Mouse (Mus musculus) left cerebral cortex, adult 8-10 months (tissue): ENCODE results near the gene Psmb10. TPM values are rescaled to one million over a fixed set of nuclear protein-coding genes. Genes with fewer than 3 reads are reported as not detected.
"Not testable (repeated sequence)": the region's sequence is repeated elsewhere in the genome, so short reads cannot be mapped to it uniquely, and the experiment has no call there.

Source experiments
- DNase-seq, 2 experiments: peaks; one replicate each; pipeline ENCODE4 v3.0.0; 2022; ENCODE audit warnings: low spot score in 2 of 2
- total RNA-seq, 4 experiments: library from RNA; stranded (reverse); gene quantifications; 2 replicates each; pipeline ENCODE4 v1.2.4; 2022

The Psmb10 gene
- 10 to 100 TPM; 82.5 to 92.6 (median 90.1) TPM for total RNA-seq

DNA sequence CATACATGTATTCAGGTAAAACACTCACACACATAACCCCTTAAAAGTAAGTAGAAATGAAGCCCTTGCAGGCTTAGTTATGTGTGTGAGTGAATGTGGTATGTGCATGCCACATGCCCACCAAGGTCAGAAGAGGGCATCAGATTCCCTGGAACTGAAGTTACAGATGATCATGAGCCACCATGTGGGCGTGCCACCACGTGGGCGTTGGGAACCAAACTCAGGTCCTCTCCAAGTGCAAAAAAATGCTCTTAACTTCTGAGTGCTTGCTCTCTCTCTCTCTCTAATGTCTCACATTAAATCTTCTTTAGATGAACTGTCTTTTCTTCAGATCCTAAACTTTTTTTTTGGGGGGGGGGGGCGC lies at the start of gene Psmb10:
TSS of gene Psmb10 (minus strand) at position 139 of the 364 bp plus-strand sequence.
- no peak for DNase-seq

DNA sequence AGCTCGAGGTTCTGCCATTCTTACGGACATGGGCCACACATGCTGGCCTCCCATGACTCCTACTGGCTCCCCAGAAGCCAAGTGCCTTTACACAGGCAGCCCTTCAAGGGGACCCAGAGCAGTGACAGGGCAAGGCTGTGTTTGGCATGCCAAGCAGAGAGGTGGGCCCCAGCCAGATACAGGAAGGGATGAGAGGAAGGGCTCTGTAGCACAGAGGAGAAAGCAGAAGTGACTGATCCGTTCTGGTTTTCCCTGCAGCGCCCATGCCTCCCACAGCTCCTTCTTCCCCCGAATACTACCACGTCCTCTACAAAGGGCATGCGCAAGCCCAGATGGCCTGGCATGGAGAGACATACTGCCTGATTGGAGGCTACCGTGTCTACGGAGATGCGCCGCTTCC lies 45.2 kb upstream of the Psmb10 start:
- DNase-seq = not testable (repeated sequence)

DNA sequence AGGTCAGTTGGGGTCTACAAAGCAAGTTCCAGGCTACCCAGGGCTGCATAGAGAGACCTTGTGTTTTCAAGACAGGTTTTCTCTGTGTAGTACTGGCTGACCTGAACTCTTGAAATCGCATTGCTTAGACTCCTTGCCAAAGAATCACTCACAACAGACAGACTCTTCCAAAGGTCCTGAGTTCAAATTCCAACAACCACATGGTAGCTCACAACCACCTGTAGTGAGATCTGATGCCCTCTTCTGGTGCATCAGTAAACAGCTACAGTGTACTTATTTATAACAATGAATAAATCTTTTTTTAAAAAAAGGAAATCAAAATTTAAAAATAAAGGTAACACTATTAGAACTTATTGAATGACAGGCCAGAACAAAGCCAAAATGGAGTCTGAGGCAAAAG lies 42.9 kb upstream of the Psmb10 start:
- no peak for DNase-seq

GRCm38 (mm10) chr8:105979325-105979724 lies 41.1 kb upstream of the Psmb10 start, which contains the start of gene Dpep3:
TSS of gene Dpep3 (minus strand) at chr8:105979429.
- no peak for DNase-seq

DNA sequence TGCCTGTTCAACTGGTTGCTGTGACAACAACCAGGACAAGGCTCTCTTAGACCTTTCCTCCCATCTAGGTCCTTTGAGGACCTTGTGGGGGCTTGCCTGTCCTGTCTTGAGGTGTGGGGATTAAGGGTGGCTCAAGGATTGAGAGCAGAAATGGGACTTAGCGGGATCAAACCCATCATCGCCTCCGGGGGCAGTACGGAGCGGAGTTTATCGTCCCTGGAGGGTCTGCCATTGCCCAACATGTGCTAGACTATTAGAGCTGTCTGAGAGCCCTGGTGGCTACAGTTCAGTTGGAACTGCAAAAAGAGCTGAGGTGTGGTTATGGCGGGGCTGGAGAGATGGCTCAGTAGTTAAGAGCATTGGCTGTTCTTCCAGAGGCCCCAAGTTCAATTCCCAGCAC lies 37.1 kb upstream of the Psmb10 start:
- DNase-seq = no peak

- no peak for DNase-seq
These were observed 32.9 kb upstream of the Psmb10 start for GRCm38 (mm10) chr8:105971019-105971720.

- no peak for DNase-seq
These were observed 31.1 kb upstream of the Psmb10 start for GRCm38 (mm10) chr8:105969367-105969766.

GRCm38 (mm10) chr8:105966692-105967311 lies 28.6 kb upstream of the Psmb10 start:
- no peak for DNase-seq

DNA sequence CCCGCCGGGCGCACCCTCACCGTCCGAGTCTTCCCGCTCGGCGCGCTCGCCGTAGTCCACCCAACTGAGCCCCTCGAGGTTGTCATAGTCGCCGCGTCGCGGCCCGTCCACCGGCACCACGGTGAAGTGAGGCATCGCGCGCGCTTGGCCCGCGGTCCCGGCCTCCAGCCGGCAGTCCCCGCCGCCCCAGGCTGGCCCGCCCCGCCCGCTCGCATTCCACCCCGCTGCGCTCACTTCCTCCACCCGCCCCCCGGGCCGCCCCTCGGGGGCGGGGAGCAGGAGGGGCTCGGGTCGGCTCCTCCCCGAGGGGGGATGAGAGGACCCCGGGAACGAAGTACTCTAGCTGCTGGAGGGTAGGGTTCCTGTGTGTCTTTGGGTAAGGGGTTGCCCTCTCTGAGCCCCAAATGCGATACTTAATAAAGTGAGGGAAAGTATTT lies 27.7 kb upstream of the Psmb10 start, which contains the start of gene Slc12a4:
TSS of gene Slc12a4 (minus strand) at position 193 of the 437 bp plus-strand sequence.
- DNase-seq = no peak

DNA sequence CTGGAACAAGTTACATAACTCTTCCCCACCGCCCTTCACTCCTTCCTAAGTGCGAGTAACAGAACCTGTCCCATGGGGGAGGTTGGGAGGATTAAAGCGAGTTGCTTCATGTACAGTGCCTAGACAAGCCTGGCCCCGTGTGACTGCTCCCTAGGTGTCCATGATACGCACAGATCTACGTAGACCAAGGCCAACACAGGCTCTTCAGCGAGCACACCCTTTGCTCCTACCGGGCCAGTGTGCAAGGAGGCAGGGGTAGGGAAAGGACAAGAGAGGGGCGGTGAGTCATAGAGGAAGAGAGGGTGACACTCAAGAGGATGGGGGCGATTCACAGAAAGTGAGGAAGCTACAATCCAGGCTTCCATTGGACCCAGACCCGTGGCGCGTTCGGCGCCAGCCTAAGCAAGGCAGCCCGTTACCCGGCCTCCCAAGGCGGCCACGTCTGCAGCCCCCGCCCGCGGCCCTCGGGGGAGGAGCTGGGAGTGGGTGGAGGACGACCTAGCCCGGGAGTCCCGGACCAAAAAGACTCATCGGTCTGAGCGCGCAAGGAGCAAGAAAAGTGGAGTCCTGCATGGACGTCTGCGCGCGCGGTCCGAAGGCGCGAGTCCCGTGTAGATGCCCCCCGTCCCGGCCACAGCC lies 27.1 kb upstream of the Psmb10 start:
- DNase-seq = no peak

GRCm38 (mm10) chr8:105964506-105965265 lies 26.4 kb upstream of the Psmb10 start:
- no peak for DNase-seq

DNA sequence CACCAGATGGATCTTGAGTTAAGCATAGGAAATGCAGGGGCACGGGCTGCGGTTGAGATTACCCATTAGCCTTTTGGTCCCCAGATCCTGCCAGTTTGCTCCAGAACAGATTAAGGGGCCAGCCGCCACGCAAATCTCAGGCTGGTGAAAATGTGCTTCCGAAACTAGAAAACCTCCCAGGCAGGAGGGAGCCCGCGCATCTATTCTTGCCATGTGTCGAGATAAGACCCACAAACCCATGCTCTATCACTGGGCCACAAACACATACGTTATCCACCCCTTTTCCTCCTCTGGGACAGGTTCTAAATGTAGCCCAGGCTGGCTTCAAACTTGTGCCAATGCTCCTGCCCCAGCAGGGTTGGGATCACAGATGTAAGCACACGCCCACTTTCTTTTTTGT lies 23.3 kb upstream of the Psmb10 start:
- no peak for DNase-seq

- no peak for DNase-seq
These were observed 22.9 kb upstream of the Psmb10 start for GRCm38 (mm10) chr8:105961101-105961500.

DNA sequence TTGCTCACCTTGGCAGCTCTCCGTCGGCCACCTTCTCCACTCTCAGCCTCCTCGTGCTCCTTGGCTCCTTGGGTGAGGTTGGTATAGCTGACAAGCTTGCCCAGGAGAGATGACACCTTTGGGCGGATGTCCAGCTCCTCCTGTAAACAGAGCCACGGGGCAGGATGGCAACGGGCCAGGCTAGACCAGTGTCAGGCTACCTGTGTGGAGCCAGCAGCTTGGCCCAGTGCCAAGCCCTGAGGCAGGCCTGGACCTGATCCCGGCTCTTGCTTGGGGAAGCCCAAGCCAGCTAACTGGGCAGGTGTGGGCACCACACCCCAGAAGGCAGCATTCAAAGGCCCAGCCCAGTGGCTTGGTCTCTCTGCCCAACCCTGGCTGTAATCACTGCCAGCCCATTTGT lies 21.1 kb upstream of the Psmb10 start:
- DNase-seq = no peak

GRCm38 (mm10) chr8:105957813-105958212 lies 19.6 kb upstream of the Psmb10 start:
- no peak for DNase-seq

GRCm38 (mm10) chr8:105956556-105956955 lies 18.3 kb upstream of the Psmb10 start:
- no peak for DNase-seq

- no peak for DNase-seq
These were observed 12.9 kb upstream of the Psmb10 start for GRCm38 (mm10) chr8:105951057-105951659.

GRCm38 (mm10) chr8:105949350-105949749 lies 11.1 kb upstream of the Psmb10 start:
- no peak for DNase-seq

GRCm38 (mm10) chr8:105943321-105943739 lies 5.1 kb upstream of the Psmb10 start, which contains the start of gene Lcat:
TSS of gene Lcat (minus strand) at chr8:105943382.
- DNase-seq = no peak

DNA sequence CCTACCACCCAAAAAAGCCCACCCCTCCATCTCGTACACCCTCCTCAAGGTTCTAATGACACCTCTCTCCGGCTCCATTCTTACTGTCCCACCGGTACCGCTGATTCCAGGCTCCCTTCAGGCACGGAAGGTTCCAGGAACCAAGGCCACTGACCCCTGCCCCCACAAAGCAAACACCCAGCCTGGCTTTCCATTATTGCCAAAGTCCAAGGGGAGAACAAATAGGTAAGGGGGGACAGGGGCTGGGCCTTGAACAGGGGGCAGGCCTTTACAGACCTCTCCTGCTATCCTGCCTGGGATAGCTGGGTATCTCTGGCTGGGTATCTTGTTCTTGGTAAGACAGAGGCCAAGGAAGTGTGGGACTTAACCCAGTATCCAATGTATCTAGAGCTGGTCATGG lies 4.3 kb upstream of the Psmb10 start:
- no peak for DNase-seq

- DNase-seq = no peak
These were observed 3.8 kb upstream of the Psmb10 start for GRCm38 (mm10) chr8:105942026-105942425.
